Mouse (Mus musculus): Measurements from ENCODE around the gene Plcl2. TPM values are rescaled to one million over a fixed set of nuclear protein-coding genes. Genes with fewer than 3 reads are reported as not detected.

Gene Plcl2
- 26.0 and 26.4 TPM in 2 replicates for polyA plus RNA-seq (2012; rRNA removed)

DNA sequence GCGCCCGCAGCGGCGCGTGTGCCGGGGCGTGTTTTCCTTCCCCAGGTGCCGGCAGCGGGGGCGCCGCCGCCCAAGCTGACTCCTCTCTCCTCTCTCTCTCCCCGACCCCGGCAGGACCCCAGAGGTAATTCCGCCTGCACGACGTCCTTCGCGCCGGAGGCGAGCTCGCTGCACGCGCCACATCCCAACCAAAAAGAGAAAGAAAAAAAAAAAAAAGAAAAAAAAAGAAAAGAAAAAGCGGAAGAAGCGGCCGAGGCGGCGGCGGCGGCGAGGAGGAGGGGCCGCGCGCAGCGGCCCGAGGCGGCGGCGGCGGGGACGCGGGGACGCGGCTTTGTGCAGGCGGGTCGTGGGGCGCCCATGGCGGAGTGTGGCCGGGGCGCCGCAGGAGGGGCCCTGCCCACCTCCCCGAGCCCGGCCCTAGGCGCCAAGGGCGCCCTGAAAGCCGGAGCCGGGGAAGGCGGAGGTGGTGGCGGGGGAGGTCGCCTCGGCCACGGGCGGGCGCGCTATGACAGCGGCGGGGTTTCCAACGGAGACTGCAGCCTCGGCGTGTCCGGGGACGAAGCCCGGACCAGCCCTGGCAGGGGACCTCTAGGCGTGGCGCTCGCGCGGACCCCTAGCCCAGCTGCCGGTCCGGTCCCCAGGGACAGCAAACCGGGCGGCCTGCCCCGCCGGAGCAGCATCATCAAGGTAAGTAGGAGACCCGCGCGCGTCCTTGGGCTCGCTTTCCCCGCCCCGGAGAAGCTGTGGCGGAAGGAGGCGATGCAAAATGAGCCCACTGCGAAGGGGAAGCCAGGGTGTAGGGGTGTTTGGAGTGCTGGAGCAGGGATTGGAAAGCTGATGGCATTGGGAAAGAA, at the start of gene Plcl2:
Gene Plcl2 (plus strand): TSS at position 153 of the 854 bp plus-strand sequence.
- DNase-seq (ENCODE audit: extremely low spot score in 1 of 2, low spot score in 1 of 2): peak in 1 of 2 experiments; percentile 58

DNA sequence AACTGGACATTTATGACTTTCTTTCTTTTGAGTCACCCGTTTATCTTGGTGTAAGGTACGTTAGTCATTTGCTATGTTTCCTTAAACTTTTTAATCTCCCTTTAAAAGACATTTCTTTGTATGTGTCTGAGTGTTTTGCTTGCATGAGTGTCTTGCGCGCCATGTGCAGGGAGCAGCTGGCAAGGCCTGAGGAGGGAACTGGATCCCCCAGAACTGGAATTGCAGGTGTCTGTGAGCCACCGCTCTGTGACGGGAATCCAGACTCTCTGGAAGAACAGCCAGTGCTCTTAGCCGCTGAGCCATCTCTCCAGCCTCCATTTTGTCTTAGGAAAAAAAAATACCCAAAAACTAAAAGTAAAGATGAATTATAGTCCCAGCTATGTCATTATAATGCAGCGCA, 48.9 kb upstream of the Plcl2 start:
- DNase-seq (ENCODE audit: extremely low spot score in 1 of 2, low spot score in 1 of 2): no peak

DNA sequence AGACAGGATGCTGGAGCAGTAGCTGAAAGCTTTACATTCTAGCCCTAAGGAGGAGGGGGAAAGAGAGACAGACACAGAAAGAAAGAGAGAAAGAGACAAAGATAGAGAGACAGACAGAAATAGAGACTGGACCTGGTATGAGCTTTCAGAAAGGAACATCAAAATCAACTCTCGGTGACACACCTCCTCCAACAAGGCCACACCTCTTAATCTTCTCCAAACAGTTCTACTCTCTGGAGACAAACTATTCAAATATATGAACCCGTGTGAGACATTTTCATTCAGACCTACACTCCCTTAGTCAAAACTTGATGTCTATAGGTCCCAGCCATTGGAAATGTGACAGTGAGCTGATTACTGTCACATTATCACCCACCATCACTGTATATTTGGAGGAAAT, 41.8 kb upstream of the Plcl2 start:
- no peak for DNase-seq (ENCODE audit: extremely low spot score in 1 of 2, low spot score in 1 of 2)

- no peak for DNase-seq (ENCODE audit: extremely low spot score in 1 of 2, low spot score in 1 of 2)
These were observed 40.1 kb upstream of the Plcl2 start for GRCm38 (mm10) chr17:50469126-50469525.

GRCm38 (mm10) chr17:50469543-50470431, 39.4 kb upstream of the Plcl2 start:
- peak; percentile 11 to 64 for DNase-seq (ENCODE audit: extremely low spot score in 1 of 2, low spot score in 1 of 2)

DNA sequence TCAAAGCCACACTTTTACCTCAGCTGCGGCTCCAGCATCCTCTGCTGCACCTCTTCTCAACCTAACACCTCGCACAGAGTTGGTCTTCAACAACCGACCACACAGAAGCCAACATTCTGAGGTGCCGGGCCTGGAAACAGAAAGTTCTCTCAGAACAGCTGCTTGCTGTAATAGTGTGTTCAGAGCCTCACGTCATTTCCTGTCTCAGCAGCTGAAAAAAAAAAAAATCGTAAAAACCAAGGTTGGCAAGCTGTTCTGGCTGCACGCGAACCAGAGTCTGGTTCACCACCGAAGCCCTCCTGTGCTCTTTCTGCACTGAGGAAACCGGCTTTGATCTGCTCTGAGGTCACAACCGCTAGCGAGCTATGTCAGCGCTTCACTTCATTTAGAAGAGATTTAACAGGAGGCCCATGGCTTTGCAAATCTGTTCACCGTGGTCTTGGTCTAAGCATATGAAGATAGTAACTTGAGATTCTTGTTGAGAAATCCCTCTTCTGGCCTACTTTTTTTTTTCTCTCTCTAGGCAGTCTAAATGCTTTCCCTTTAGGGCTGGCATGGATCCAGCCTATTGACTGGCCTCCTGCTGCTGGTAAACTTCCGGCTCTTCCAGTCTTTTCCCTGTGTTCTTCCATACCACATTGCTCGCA, 38.6 kb upstream of the Plcl2 start:
- peak in 1 of 2 experiments; percentile 53 for DNase-seq (ENCODE audit: extremely low spot score in 1 of 2, low spot score in 1 of 2)

GRCm38 (mm10) chr17:50471230-50471629, 38.0 kb upstream of the Plcl2 start:
- DNase-seq (ENCODE audit: extremely low spot score in 1 of 2, low spot score in 1 of 2): no peak

DNA sequence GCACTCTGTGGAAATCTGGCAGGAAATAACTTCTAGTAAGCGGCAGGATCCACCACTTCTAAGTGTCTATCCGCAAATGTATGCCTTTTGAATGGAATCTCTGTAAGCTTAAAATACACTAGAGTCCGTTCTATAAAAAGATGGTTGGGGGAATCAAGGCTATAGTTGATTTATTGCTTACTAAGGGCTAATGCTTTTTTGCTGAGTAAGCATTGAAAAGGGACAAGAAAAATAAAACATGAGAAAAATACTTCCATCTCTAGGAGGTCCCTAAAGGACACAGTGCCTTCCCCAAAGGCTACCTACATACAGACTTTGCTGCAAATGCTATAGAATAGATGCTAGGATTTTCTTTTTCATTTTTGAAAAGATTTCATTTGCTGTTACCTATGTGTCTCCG, 31.9 kb upstream of the Plcl2 start:
- DNase-seq (ENCODE audit: extremely low spot score in 1 of 2, low spot score in 1 of 2): no peak

DNA sequence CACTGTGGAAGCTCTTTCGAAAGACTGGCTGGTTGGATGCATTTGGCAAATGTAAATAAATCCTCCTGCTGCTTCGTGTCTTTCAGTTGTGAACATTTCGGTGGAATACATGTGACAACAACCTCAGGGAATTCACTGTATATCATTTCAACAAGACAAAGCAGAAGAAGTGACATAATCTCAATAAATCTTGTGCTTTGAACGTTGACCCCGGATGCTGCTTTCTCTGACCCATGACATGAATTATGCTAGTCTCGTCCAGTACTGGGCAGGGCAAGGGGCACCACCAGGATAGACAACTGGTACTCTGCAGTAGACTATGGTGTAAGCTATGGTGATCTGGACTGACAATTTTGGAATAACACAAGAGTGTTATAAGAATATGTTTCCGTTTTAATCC, 28.3 kb upstream of the Plcl2 start:
- no peak for DNase-seq (ENCODE audit: extremely low spot score in 1 of 2, low spot score in 1 of 2)

DNA sequence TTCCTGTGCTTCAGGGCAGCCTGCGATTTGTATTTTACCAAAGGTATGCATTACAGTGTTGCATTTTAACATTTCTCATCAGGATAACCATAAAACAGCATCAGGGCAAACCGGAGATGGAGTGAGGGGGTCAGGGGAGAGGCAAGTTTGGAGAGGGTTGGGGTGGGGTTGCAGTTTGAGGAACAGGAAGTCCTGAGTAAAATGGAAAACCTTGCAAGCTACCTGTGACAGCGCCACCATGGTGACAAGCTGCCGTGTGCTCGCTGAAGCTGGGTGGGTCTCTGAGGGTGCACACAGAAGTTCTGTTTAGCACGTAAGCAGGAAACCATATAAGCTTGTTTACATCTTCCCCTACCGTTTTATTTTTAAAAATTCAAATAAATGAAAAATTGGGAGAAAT, 25.5 kb upstream of the Plcl2 start:
- DNase-seq (ENCODE audit: extremely low spot score in 1 of 2, low spot score in 1 of 2): no peak

- DNase-seq (ENCODE audit: extremely low spot score in 1 of 2, low spot score in 1 of 2): no peak
These were observed 24.2 kb upstream of the Plcl2 start for GRCm38 (mm10) chr17:50484981-50485380.

DNA sequence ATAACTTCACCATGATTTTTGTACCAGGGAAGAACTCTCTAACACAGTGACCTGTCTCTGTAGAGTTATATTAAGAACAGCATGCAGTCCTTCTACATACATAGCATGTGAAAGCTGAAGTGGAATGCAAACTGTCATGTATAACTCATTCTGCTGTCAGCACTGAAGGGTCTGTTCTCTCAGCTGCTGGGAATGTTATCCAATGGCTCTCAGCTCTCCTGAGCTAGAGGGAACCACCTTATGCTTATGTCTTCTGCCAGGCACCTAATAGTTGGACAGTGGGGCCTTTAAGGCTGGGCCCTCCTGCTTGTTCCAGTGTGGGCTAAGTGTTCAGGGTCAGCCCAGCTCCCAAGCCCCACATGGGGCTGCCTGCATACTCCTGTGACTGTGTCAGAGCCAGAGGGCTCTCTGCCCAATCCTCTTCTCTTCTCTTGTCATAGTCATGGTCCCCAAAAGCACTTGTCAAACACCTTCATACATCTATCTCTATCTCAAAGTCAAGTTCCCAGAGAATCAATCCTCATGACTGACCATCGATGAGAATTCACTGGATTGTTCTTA, 22.1 kb upstream of the Plcl2 start:
- DNase-seq (ENCODE audit: extremely low spot score in 1 of 2, low spot score in 1 of 2): no peak

- no peak for DNase-seq (ENCODE audit: extremely low spot score in 1 of 2, low spot score in 1 of 2)
These were observed 21.5 kb upstream of the Plcl2 start for GRCm38 (mm10) chr17:50487670-50488069.

GRCm38 (mm10) chr17:50488406-50488805, 20.8 kb upstream of the Plcl2 start:
- no peak for DNase-seq (ENCODE audit: extremely low spot score in 1 of 2, low spot score in 1 of 2)

DNA sequence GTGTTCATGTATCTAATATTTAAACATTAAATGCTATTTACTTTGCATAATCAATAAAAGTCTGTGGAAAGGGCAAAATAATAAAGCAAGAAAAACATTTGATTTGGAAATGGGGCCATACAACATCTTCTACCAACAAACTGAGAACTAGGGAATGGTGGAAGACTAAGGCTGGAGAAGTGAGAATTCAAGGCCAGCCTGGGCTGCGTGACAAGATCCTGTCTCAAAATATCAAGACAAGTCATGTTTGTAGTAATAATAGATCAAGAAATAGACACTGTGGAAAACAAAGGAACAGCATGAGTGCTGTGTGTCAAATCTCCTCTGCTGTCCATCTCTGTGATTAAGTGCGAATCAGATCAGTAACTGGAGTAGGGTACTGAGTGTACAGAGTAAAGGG, 20.3 kb upstream of the Plcl2 start:
- no peak for DNase-seq (ENCODE audit: extremely low spot score in 1 of 2, low spot score in 1 of 2)

GRCm38 (mm10) chr17:50490644-50491430, 18.4 kb upstream of the Plcl2 start:
- no peak for DNase-seq (ENCODE audit: extremely low spot score in 1 of 2, low spot score in 1 of 2)

DNA sequence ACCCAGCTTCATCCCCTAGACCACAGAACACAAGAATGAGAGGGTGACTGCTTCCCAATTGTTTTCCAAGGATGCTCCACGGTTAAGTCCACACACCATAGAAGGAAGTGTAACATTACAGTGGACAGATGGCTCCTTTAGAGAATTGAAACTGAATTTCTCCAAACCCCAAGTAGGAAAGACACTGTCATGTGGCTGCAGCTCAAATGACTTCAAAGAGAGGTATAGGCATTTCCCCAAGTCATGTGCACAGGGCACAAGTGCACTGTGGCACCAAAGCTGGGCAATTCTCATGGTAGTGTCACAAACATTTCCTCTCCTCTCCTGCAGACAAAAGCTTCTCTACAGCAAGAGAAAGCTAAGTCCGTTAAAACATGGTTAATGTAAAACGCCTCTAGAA, 17.7 kb upstream of the Plcl2 start:
- DNase-seq (ENCODE audit: extremely low spot score in 1 of 2, low spot score in 1 of 2): no peak

GRCm38 (mm10) chr17:50495216-50495889, 13.8 kb upstream of the Plcl2 start:
- DNase-seq (ENCODE audit: extremely low spot score in 1 of 2, low spot score in 1 of 2): no peak

- no peak for DNase-seq (ENCODE audit: extremely low spot score in 1 of 2, low spot score in 1 of 2)
These were observed 11.0 kb upstream of the Plcl2 start for GRCm38 (mm10) chr17:50498062-50498697.
